Mouse (Mus musculus) CH12.LX (cell line): ENCODE results near the gene Cd38. TPM values are rescaled to one million over a fixed set of nuclear protein-coding genes. Genes with fewer than 3 reads are reported as not detected.
A peak's percentile ranks its signal among the peaks of the same experiment; 100 is the strongest.

ENCODE experiments used
- DNase-seq: peaks from one replicate; pipeline ENCODE4 v3.0.0-alpha.2; 2013; ENCODE audit errors: extremely low read depth
- H3K27ac ChIP-seq: 2 replicates; pipeline ENCODE4 v1.5.1; 2012; ENCODE audit warnings: low read depth, mild to moderate bottlenecking, control low read depth, moderate library complexity; ENCODE audit not compliant: insufficient read depth
- H3K27me3 ChIP-seq: replicated peaks from 2 replicates; pipeline ENCODE3; 2012; ENCODE audit warnings: inconsistent platforms
- H3K36me3 ChIP-seq, 2 experiments: replicated peaks in 1 of 2; 2 replicates each; pipeline versions ENCODE3 to v1.6.1; 2012; ENCODE audit warnings: inconsistent platforms in 1 of 2, low read length in 1 of 2, mild to moderate bottlenecking in 1 of 2, mixed read lengths in 1 of 2, moderate library complexity in 1 of 2; ENCODE audit not compliant: control insufficient read depth in 1 of 2, insufficient read depth in 1 of 2
- H3K4me1 ChIP-seq, 2 experiments: 2 replicates each; pipeline ENCODE4 v1.6.1; 2012; ENCODE audit warnings: inconsistent platforms in 1 of 2, moderate library complexity in 1 of 2; ENCODE audit not compliant: insufficient read depth in 2 of 2, control insufficient read depth in 1 of 2
- H3K4me2 ChIP-seq: 2 replicates; pipeline ENCODE4 v1.6.1; 2012; ENCODE audit warnings: low read depth, mild to moderate bottlenecking, control low read depth; ENCODE audit not compliant: poor library complexity, insufficient read depth, severe bottlenecking
- H3K4me3 ChIP-seq, 3 experiments: fragments of 150-350 bp in 1 of 3; sonication (generic) in 1 of 3; replicated peaks in 1 of 3; 2 replicates each; pipeline versions ENCODE3 to v1.5.1; 2011 to 2012; ENCODE audit warnings: low read depth in 2 of 3, low read length in 2 of 3, mild to moderate bottlenecking in 2 of 3, moderate library complexity in 2 of 3, control low read depth in 1 of 3, improper control_type of control experiment in 1 of 3, inconsistent platforms in 1 of 3, mixed read lengths in 1 of 3; ENCODE audit not compliant: poor library complexity in 1 of 3
- H3K79me2 ChIP-seq: replicated peaks from 2 replicates; pipeline ENCODE4 v1.6.1; 2012; ENCODE audit warnings: mild to moderate bottlenecking, moderate library complexity; ENCODE audit not compliant: control insufficient read depth, poor library complexity, insufficient read depth, severe bottlenecking; ENCODE audit errors: extremely low read depth
- H3K9ac ChIP-seq: 2 replicates; pipeline ENCODE4 v1.6.1; 2012; ENCODE audit warnings: low read depth, mild to moderate bottlenecking, control low read depth, moderate library complexity; ENCODE audit not compliant: insufficient read depth
- H3K9me3 ChIP-seq: replicated peaks from 2 replicates; pipeline ENCODE3; 2012; ENCODE audit warnings: low read length, inconsistent platforms, mixed read lengths
- E2F4 ChIP-seq: IDR thresholded peaks from 2 replicates; pipeline ENCODE4 v1.6.1; 2011; ENCODE audit warnings: low read depth, low read length, improper control_type of control experiment; ENCODE audit not compliant: insufficient replicate concordance
- EP300 ChIP-seq: IDR thresholded peaks from 2 replicates; pipeline ENCODE4 v1.6.1; 2011; ENCODE audit warnings: low read length, improper control_type of control experiment
- ETS1 ChIP-seq: conservative IDR thresholded peaks from 2 replicates; pipeline ENCODE4 v1.6.1; 2012; ENCODE audit warnings: low read depth, mild to moderate bottlenecking, inconsistent platforms, low read length, improper control_type of control experiment, moderate library complexity
- GABPA ChIP-seq: IDR thresholded peaks from 2 replicates; pipeline ENCODE4 v1.6.1; 2012; ENCODE audit warnings: low read depth, low read length, improper control_type of control experiment, inconsistent platforms; ENCODE audit not compliant: insufficient replicate concordance
- HCFC1 ChIP-seq: IDR thresholded peaks from 2 replicates; pipeline ENCODE4 v1.6.1; 2012; ENCODE audit warnings: low read depth, mild to moderate bottlenecking, inconsistent platforms, low read length, improper control_type of control experiment
- JUN ChIP-seq: IDR thresholded peaks from 2 replicates; pipeline ENCODE4 v1.6.1; 2011; ENCODE audit warnings: low read depth, mild to moderate bottlenecking, low read length, improper control_type of control experiment, moderate library complexity; ENCODE audit not compliant: insufficient read depth
- KAT2A ChIP-seq: IDR thresholded peaks from 2 replicates; pipeline ENCODE4 v1.6.1; 2012; ENCODE audit warnings: low read length, improper control_type of control experiment, inconsistent platforms; ENCODE audit not compliant: insufficient replicate concordance
- MAZ ChIP-seq: IDR thresholded peaks from 2 replicates; pipeline ENCODE4 v1.6.1; 2012; ENCODE audit warnings: low read depth, mild to moderate bottlenecking, inconsistent platforms, low read length, improper control_type of control experiment, moderate library complexity
- NELFE ChIP-seq: IDR thresholded peaks from 2 replicates; pipeline ENCODE4 v1.6.1; 2011; ENCODE audit warnings: low read depth, low read length, improper control_type of control experiment
- NRF1 ChIP-seq: IDR thresholded peaks from 2 replicates; pipeline ENCODE4 v1.6.1; 2014; ENCODE audit warnings: low read depth, mild to moderate bottlenecking, inconsistent platforms, low read length, improper control_type of control experiment, moderate library complexity
- PAX5 ChIP-seq: IDR thresholded peaks from 2 replicates; pipeline ENCODE4 v1.6.1; 2012; ENCODE audit warnings: low read length, inconsistent platforms, mixed read lengths
- POLR2A ChIP-seq: IDR thresholded peaks from 2 replicates; pipeline ENCODE4 v1.6.1; 2011; ENCODE audit warnings: low read depth, mild to moderate bottlenecking, improper control_type of control experiment, low read length
- RAD21 ChIP-seq: IDR thresholded peaks from 2 replicates; pipeline ENCODE4 v1.6.1; 2011; ENCODE audit warnings: low read depth, mild to moderate bottlenecking, low read length, improper control_type of control experiment, moderate library complexity
- SIN3A ChIP-seq: IDR thresholded peaks from 2 replicates; pipeline ENCODE4 v1.6.1; 2012; ENCODE audit warnings: low read length, improper control_type of control experiment, inconsistent platforms
- SMC3 ChIP-seq: IDR thresholded peaks from 2 replicates; pipeline ENCODE4 v1.6.1; 2011; ENCODE audit warnings: low read depth, low read length, improper control_type of control experiment
- UBTF ChIP-seq: IDR thresholded peaks from 2 replicates; pipeline ENCODE4 v1.6.1; 2012; ENCODE audit warnings: low read depth, mild to moderate bottlenecking, inconsistent platforms, low read length, improper control_type of control experiment, moderate library complexity
- USF1 ChIP-seq: IDR thresholded peaks from 2 replicates; pipeline ENCODE4 v1.6.1; 2014; ENCODE audit warnings: low read depth, mild to moderate bottlenecking, inconsistent platforms, low read length, improper control_type of control experiment
- ZC3H11A ChIP-seq: IDR thresholded peaks from 2 replicates; pipeline ENCODE4 v1.6.1; 2012; ENCODE audit warnings: low read depth, mild to moderate bottlenecking, inconsistent platforms, low read length, improper control_type of control experiment
- ZNF384 ChIP-seq: IDR thresholded peaks from 2 replicates; pipeline ENCODE4 v1.6.1; 2012; ENCODE audit warnings: low read depth, low read length, improper control_type of control experiment, inconsistent platforms
- dilution Hi-C: fragments of 300-500 bp; cut with MboI; formaldehyde crosslinking; loops from 2 replicates; pipeline ENCODE4 v1.14.3; 2020; ENCODE audit warnings: low sequenced_read_pairs; ENCODE audit not compliant: extremely low pct_unique_long_range_greater_than_20kb, extremely low pct_ligation_motif_present
- in situ Hi-C: fragments of 300-500 bp; cut with MboI; formaldehyde crosslinking; loops from 3 replicates; pipeline ENCODE4 v1.14.3; 2019; ENCODE audit warnings: low sequenced_read_pairs, low pct_ligation_motif_present, low pct_unique_long_range_greater_than_20kb, mixed read lengths
- polyA plus RNA-seq: library from polyadenylated mRNA; unstranded; fragments of >175 nt; gene quantifications from 2 replicates; pipeline ENCODE4 v1.2.1, GENCODE M21; 2012; ENCODE audit warnings: low read depth; ENCODE audit not compliant: insufficient read length
- total RNA-seq, 2 experiments: library from RNA; depleted of rRNA; stranded (reverse); fragments of 300-350 nt in 1 of 2; fragments of >200 nt in 1 of 2; gene quantifications; 2 replicates each; pipeline ENCODE4 v1.2.3; 2012 to 2014

Gene Cd38
- total and polyA plus RNA-seq, 3 experiments = 0.93 to 3.3 (median 1.5) TPM

GRCm38 (mm10) chr5:43865316-43865715 is 3.0 kb upstream of the Cd38 start:
- H3K9ac ChIP-seq = no peak overlapping the region
- dilution Hi-C loops = no loop called here
- no peak for TF ChIP-seq UBTF
- TF ChIP-seq SMC3 = no peak
- no peak for TF ChIP-seq JUN
- no peak for TF ChIP-seq USF1

GRCm38 (mm10) chr5:43868711-43869600 is 603 bp downstream of the Cd38 start:
- Histone ChIP-seq H3K4me1 (peaks cover 5 to 35% of the 10 kb centered on the region in 2 experiments), H3K9ac (peak overlapping the region; percentile 50), H3K27me3 (no peaks in the 10 kb centered on the region), H3K36me3 (no peaks in the 10 kb centered on the region), H3K79me2 (no peaks in the 10 kb centered on the region), H3K4me3 (peak overlapping the region; percentile 42 to 71 (median 54))
- no peak for TF ChIP-seq MAZ
- no peak for TF ChIP-seq SIN3A
- TF ChIP-seq NELFE = no peak
- TF ChIP-seq EP300 = no peak
- no peak for TF ChIP-seq ETS1
- TF ChIP-seq GABPA = no peak
- no peak for TF ChIP-seq RAD21
- TF ChIP-seq E2F4 = no peak
- no peak for TF ChIP-seq ZC3H11A
- no peak for TF ChIP-seq HCFC1
- no peak for TF ChIP-seq KAT2A
- no peak for TF ChIP-seq JUN
- no peak for TF ChIP-seq POLR2A
- no peak for TF ChIP-seq NRF1
- no peak for TF ChIP-seq PAX5
- no peak for TF ChIP-seq ZNF384
- TF ChIP-seq, all 38 proteins: peak for 0
- Histone ChIP-seq H3K27ac (no peak overlapping the region), H3K9me3 (no peaks in the 10 kb centered on the region), H3K4me2 (peak overlapping the region; percentile 65)
- in situ Hi-C loops (no loop called here), dilution Hi-C loops (no loop called here)
- no peak for DNase-seq

More at GRCm38 (mm10) chr5:43865316-43865715, 3.0 kb upstream of the Cd38 start:
- Histone ChIP-seq H3K9me3 (no peaks in the 10 kb centered on the region), H3K27me3 (no peaks in the 10 kb centered on the region), H3K4me1 (peaks cover 0 to 27% of the 10 kb centered on the region in 2 experiments; a peak in 2 of 4 replicates), H3K4me3 (no peak overlapping the region), H3K36me3 (no peaks in the 10 kb centered on the region), H3K79me2 (no peaks in the 10 kb centered on the region), H3K27ac (no peak overlapping the region), H3K4me2 (no peak overlapping the region)
- no peak for DNase-seq
- in situ Hi-C loops = no loop called here
